Mouse (Mus musculus) hindbrain, embryonic 14.5 days (tissue): ENCODE measurements around the gene Castor2. TPM values are rescaled to one million over a fixed set of nuclear protein-coding genes. Genes with fewer than 3 reads are reported as not detected.

Experiments used
- ATAC-seq: fragments of 200-750 bp; cut with Nextera tagmentation; 2 replicates; pipeline ENCODE4 v1.8.0; 2017; ENCODE audit warnings: moderate number of reproducible peaks, mild to moderate bottlenecking, moderate TSS enrichment, moderate library complexity; ENCODE audit not compliant: low FRiP score
- DNase-seq: peaks from one replicate; pipeline ENCODE4 v3.0.0-alpha.2; 2015; ENCODE audit warnings: low spot score
- H3K27ac ChIP-seq: fragments of 300-500 bp; sonication (generic); 2 replicates; pipeline ENCODE4 v1.5.1; 2014; ENCODE audit warnings: mild to moderate bottlenecking, moderate library complexity
- H3K27me3 ChIP-seq: fragments of 300-500 bp; sonication (generic); 2 replicates; pipeline ENCODE4 v1.6.1; 2014; ENCODE audit warnings: mild to moderate bottlenecking, low read length, mixed read lengths; ENCODE audit not compliant: control insufficient read depth, insufficient read depth
- H3K36me3 ChIP-seq: fragments of 300-500 bp; sonication (generic); replicated peaks from 2 replicates; pipeline ENCODE4 v1.6.1; 2014; ENCODE audit not compliant: control insufficient read depth, insufficient read depth
- H3K4me1 ChIP-seq: fragments of 300-500 bp; sonication (generic); replicated peaks from 2 replicates; pipeline ENCODE4 v1.6.1; 2014; ENCODE audit warnings: antibody characterized with exemption, low read length, mixed read lengths; ENCODE audit not compliant: control insufficient read depth, insufficient read depth
- H3K4me2 ChIP-seq: fragments of 300-500 bp; sonication (generic); replicated peaks from 2 replicates; pipeline ENCODE4 v1.6.1; 2014; ENCODE audit warnings: mild to moderate bottlenecking, moderate library complexity
- H3K4me3 ChIP-seq: fragments of 300-500 bp; sonication (generic); replicated peaks from 2 replicates; pipeline ENCODE4 v1.5.1; 2014; ENCODE audit warnings: mild to moderate bottlenecking, low read length
- H3K9ac ChIP-seq: fragments of 300-500 bp; sonication (generic); 2 replicates; pipeline ENCODE4 v1.6.1; 2014
- H3K9me3 ChIP-seq: fragments of 300-500 bp; sonication (generic); 2 replicates; pipeline ENCODE4 v1.6.1; 2016; ENCODE audit warnings: low read length; ENCODE audit not compliant: control insufficient read depth
- WGBS: fragments of 180-500 bp; shearing (Covaris S2); extraction: QIAGEN DNeasy Blood & Tissue Kit; methylation state at CpG from one replicate; pipeline ENCODE4 v1.1.7; 2014; 5-methylcytosine and 5-hydroxymethylcytosine counted together
- polyA plus RNA-seq: library from polyadenylated mRNA; unstranded; fragments of >200 nt; fragmentation: Nextera tagmentation; extraction: Ambion mirVana; gene quantifications from 2 replicates; pipeline ENCODE4 v1.2.1, GENCODE M21; 2014

The Castor2 gene
- polyA plus RNA-seq, 1 experiment from 2014 or later = 31.9 TPM

GRCm38 (mm10) chr5:134170167-134170566, 70.7 kb downstream of the Castor2 start:
- 97% methylated on average over 8 of the region's 8 CpGs for WGBS
- ATAC-seq (no peak), DNase-seq (no peak)
- Histone ChIP-seq H3K9ac (no peak overlapping the region), H3K4me3 (no peak overlapping the region), H3K27me3 (no peaks in the 10 kb centered on the region), H3K4me2 (no peak overlapping the region), H3K27ac (no peak overlapping the region), H3K4me1 (no peaks in the 10 kb centered on the region), H3K36me3 (peaks cover 8% of the 10 kb centered on the region), H3K9me3 (no peaks in the 10 kb centered on the region)

- Histone ChIP-seq H3K4me3 (no peak overlapping the region), H3K9ac (no peak overlapping the region), H3K36me3 (peaks cover 4% of the 10 kb centered on the region), H3K27me3 (no peaks in the 10 kb centered on the region), H3K27ac (no peak overlapping the region), H3K9me3 (no peaks in the 10 kb centered on the region), H3K4me1 (peaks cover 7% of the 10 kb centered on the region), H3K4me2 (no peak overlapping the region)
- ATAC-seq (no peak), DNase-seq (no peak)
- WGBS = 31% methylated on average over 4 of the region's 4 CpGs
These were observed 73.7 kb downstream of the Castor2 start for GRCm38 (mm10) chr5:134173206-134173605.

GRCm38 (mm10) chr5:134175696-134176095, 76.2 kb downstream of the Castor2 start:
- no peak for DNase-seq
- Histone ChIP-seq H3K4me2 (peak overlapping the region; percentile 79), H3K9me3 (no peaks in the 10 kb centered on the region), H3K36me3 (peaks cover 3% of the 10 kb centered on the region), H3K27me3 (no peaks in the 10 kb centered on the region), H3K4me3 (peak overlapping the region; percentile 81), H3K27ac (peak overlapping the region; percentile 53; the same call in 1 of the 2 replicates), H3K4me1 (peaks cover 7% of the 10 kb centered on the region), H3K9ac (peak overlapping the region; percentile 60)
- 17% methylated on average over 10 of the region's 10 CpGs for WGBS
- 0 out of 2 replicates have a peak, but pooled peaks have one; percentile 32 for ATAC-seq

GRCm38 (mm10) chr5:134176169-134176881, 76.8 kb downstream of the Castor2 start, which contains the start of gene Rcc1l:
Gene Rcc1l, minus strand, starts transcription at chr5:134176774.
- DNase-seq (peak; percentile 89), ATAC-seq (peak; percentile 89)
- H3K9ac ChIP-seq = peak within 1 kb of the TSS; percentile 60
- H3K9me3 ChIP-seq = no peaks in the 10 kb centered on the region
- H3K27me3 ChIP-seq = no peaks in the 10 kb centered on the region
- WGBS = under 1% methylated on average over 72 of the region's 72 CpGs
- peak within 1 kb of the TSS; percentile 81 for H3K4me3 ChIP-seq
- H3K4me2 ChIP-seq = peak within 1 kb of the TSS; percentile 79
- H3K4me1 ChIP-seq = peaks cover 7% of the 10 kb centered on the region
- no peaks in the 10 kb centered on the region for H3K36me3 ChIP-seq
- peak within 1 kb of the TSS; percentile 53 for H3K27ac ChIP-seq

- H3K4me1 ChIP-seq = peaks cover 22% of the 10 kb centered on the region
- ATAC-seq (no peak), DNase-seq (no peak)
- H3K27me3 ChIP-seq = no peaks in the 10 kb centered on the region
- no peak overlapping the region for H3K4me3 ChIP-seq
- H3K9ac ChIP-seq = no peak overlapping the region
- no peaks in the 10 kb centered on the region for H3K9me3 ChIP-seq
- 86% methylated on average over 7 of the region's 7 CpGs for WGBS
- H3K4me2 ChIP-seq = no peak overlapping the region
- H3K36me3 ChIP-seq = no peaks in the 10 kb centered on the region
- no peak overlapping the region for H3K27ac ChIP-seq
These were observed 79.0 kb downstream of the Castor2 start for GRCm38 (mm10) chr5:134178536-134178935.

GRCm38 (mm10) chr5:134179871-134180270, 80.4 kb downstream of the Castor2 start:
- H3K27ac ChIP-seq = no peak overlapping the region
- H3K36me3 ChIP-seq = no peaks in the 10 kb centered on the region
- H3K9me3 ChIP-seq = no peaks in the 10 kb centered on the region
- peak; percentile 95 for DNase-seq
- ATAC-seq = no peak
- 23% methylated on average over 7 of the region's 7 CpGs for WGBS
- peaks cover 22% of the 10 kb centered on the region for H3K4me1 ChIP-seq
- no peak overlapping the region for H3K9ac ChIP-seq
- H3K4me2 ChIP-seq = no peak overlapping the region
- no peaks in the 10 kb centered on the region for H3K27me3 ChIP-seq
- H3K4me3 ChIP-seq = no peak overlapping the region

- 49% methylated on average over 3 of the region's 3 CpGs for WGBS
- Histone ChIP-seq H3K4me1 (peaks cover 15% of the 10 kb centered on the region), H3K27me3 (no peaks in the 10 kb centered on the region), H3K36me3 (no peaks in the 10 kb centered on the region), H3K9ac (no peak overlapping the region), H3K4me3 (no peak overlapping the region), H3K27ac (no peak overlapping the region), H3K9me3 (no peaks in the 10 kb centered on the region), H3K4me2 (no peak overlapping the region)
- no peak for DNase-seq
- ATAC-seq = no peak
These were observed 82.7 kb downstream of the Castor2 start for GRCm38 (mm10) chr5:134182172-134182571.

GRCm38 (mm10) chr5:134182735-134183134, 83.2 kb downstream of the Castor2 start:
- peak overlapping the region; percentile 59 for H3K4me2 ChIP-seq
- H3K27ac ChIP-seq = no peak overlapping the region
- WGBS = 67% methylated on average over 4 of the region's 4 CpGs
- H3K4me1 ChIP-seq = peaks cover 15% of the 10 kb centered on the region
- no peak for DNase-seq
- H3K9ac ChIP-seq = peak overlapping the region; percentile 73
- H3K9me3 ChIP-seq = no peaks in the 10 kb centered on the region
- no peak for ATAC-seq
- no peaks in the 10 kb centered on the region for H3K36me3 ChIP-seq
- peak overlapping the region; percentile 59; the same call in 1 of the 2 replicates for H3K4me3 ChIP-seq
- H3K27me3 ChIP-seq = no peaks in the 10 kb centered on the region

GRCm38 (mm10) chr5:134183162-134183561, 83.7 kb downstream of the Castor2 start:
- peak overlapping the region; percentile 59 for H3K4me2 ChIP-seq
- ATAC-seq (no peak), DNase-seq (no peak)
- peaks cover 15% of the 10 kb centered on the region for H3K4me1 ChIP-seq
- 59% methylated on average over 7 of the region's 7 CpGs for WGBS
- H3K27me3 ChIP-seq = no peaks in the 10 kb centered on the region
- H3K27ac ChIP-seq = peak overlapping the region; percentile 96
- H3K9me3 ChIP-seq = no peaks in the 10 kb centered on the region
- H3K36me3 ChIP-seq = no peaks in the 10 kb centered on the region
- H3K4me3 ChIP-seq = peak overlapping the region; percentile 59
- H3K9ac ChIP-seq = peak overlapping the region; percentile 73
